Mouse (Mus musculus) CH12.LX (cell line): ENCODE results near the gene Tmem119. TPM values are rescaled to one million over a fixed set of nuclear protein-coding genes. Genes with fewer than 3 reads are reported as not detected.

Experiments used
- DNase-seq: peaks from one replicate; pipeline ENCODE4 v3.0.0-alpha.2; 2013; ENCODE audit errors: extremely low read depth
- H3K27ac ChIP-seq: 2 replicates; pipeline ENCODE4 v1.5.1; 2012; ENCODE audit warnings: low read depth, mild to moderate bottlenecking, control low read depth, moderate library complexity; ENCODE audit not compliant: insufficient read depth
- H3K27me3 ChIP-seq: replicated peaks from 2 replicates; pipeline ENCODE3; 2012; ENCODE audit warnings: inconsistent platforms
- H3K36me3 ChIP-seq, 2 experiments: replicated peaks in 1 of 2; 2 replicates each; pipeline versions ENCODE3 to v1.6.1; 2012; ENCODE audit warnings: inconsistent platforms in 1 of 2, low read length in 1 of 2, mild to moderate bottlenecking in 1 of 2, mixed read lengths in 1 of 2, moderate library complexity in 1 of 2; ENCODE audit not compliant: control insufficient read depth in 1 of 2, insufficient read depth in 1 of 2
- H3K4me1 ChIP-seq, 2 experiments: 2 replicates each; pipeline ENCODE4 v1.6.1; 2012; ENCODE audit warnings: inconsistent platforms in 1 of 2, moderate library complexity in 1 of 2; ENCODE audit not compliant: insufficient read depth in 2 of 2, control insufficient read depth in 1 of 2
- H3K4me2 ChIP-seq: 2 replicates; pipeline ENCODE4 v1.6.1; 2012; ENCODE audit warnings: low read depth, mild to moderate bottlenecking, control low read depth; ENCODE audit not compliant: poor library complexity, insufficient read depth, severe bottlenecking
- H3K4me3 ChIP-seq, 3 experiments: fragments of 150-350 bp in 1 of 3; sonication (generic) in 1 of 3; replicated peaks in 1 of 3; 2 replicates each; pipeline versions ENCODE3 to v1.5.1; 2011 to 2012; ENCODE audit warnings: low read depth in 2 of 3, low read length in 2 of 3, mild to moderate bottlenecking in 2 of 3, moderate library complexity in 2 of 3, control low read depth in 1 of 3, improper control_type of control experiment in 1 of 3, inconsistent platforms in 1 of 3, mixed read lengths in 1 of 3; ENCODE audit not compliant: poor library complexity in 1 of 3
- H3K79me2 ChIP-seq: replicated peaks from 2 replicates; pipeline ENCODE4 v1.6.1; 2012; ENCODE audit warnings: mild to moderate bottlenecking, moderate library complexity; ENCODE audit not compliant: control insufficient read depth, poor library complexity, insufficient read depth, severe bottlenecking; ENCODE audit errors: extremely low read depth
- H3K9ac ChIP-seq: 2 replicates; pipeline ENCODE4 v1.6.1; 2012; ENCODE audit warnings: low read depth, mild to moderate bottlenecking, control low read depth, moderate library complexity; ENCODE audit not compliant: insufficient read depth
- H3K9me3 ChIP-seq: replicated peaks from 2 replicates; pipeline ENCODE3; 2012; ENCODE audit warnings: low read length, inconsistent platforms, mixed read lengths
- BHLHE40 ChIP-seq: IDR thresholded peaks from 2 replicates; pipeline ENCODE4 v1.6.1; 2011; ENCODE audit warnings: mild to moderate bottlenecking, low read depth, low read length, improper control_type of control experiment
- EP300 ChIP-seq: IDR thresholded peaks from 2 replicates; pipeline ENCODE4 v1.6.1; 2011; ENCODE audit warnings: low read length, improper control_type of control experiment
- ETS1 ChIP-seq: conservative IDR thresholded peaks from 2 replicates; pipeline ENCODE4 v1.6.1; 2012; ENCODE audit warnings: low read depth, mild to moderate bottlenecking, inconsistent platforms, low read length, improper control_type of control experiment, moderate library complexity
- JUND ChIP-seq: conservative IDR thresholded peaks from 2 replicates; pipeline ENCODE4 v1.6.1; 2011; ENCODE audit warnings: low read depth, low read length, improper control_type of control experiment
- KAT2A ChIP-seq: IDR thresholded peaks from 2 replicates; pipeline ENCODE4 v1.6.1; 2012; ENCODE audit warnings: low read length, improper control_type of control experiment, inconsistent platforms; ENCODE audit not compliant: insufficient replicate concordance
- MAX ChIP-seq: IDR thresholded peaks from 2 replicates; pipeline ENCODE4 v1.6.1; 2011; ENCODE audit warnings: low read length, improper control_type of control experiment
- MAZ ChIP-seq: IDR thresholded peaks from 2 replicates; pipeline ENCODE4 v1.6.1; 2012; ENCODE audit warnings: low read depth, mild to moderate bottlenecking, inconsistent platforms, low read length, improper control_type of control experiment, moderate library complexity
- MEF2A ChIP-seq: IDR thresholded peaks from 2 replicates; pipeline ENCODE4 v1.6.1; 2014; ENCODE audit warnings: low read depth, mild to moderate bottlenecking, inconsistent platforms, low read length, improper control_type of control experiment, borderline replicate concordance
- MYC ChIP-seq: IDR thresholded peaks from 2 replicates; pipeline ENCODE4 v1.6.1; 2011; ENCODE audit warnings: low read depth, mild to moderate bottlenecking, improper control_type of control experiment, low read length
- NELFE ChIP-seq: IDR thresholded peaks from 2 replicates; pipeline ENCODE4 v1.6.1; 2011; ENCODE audit warnings: low read depth, low read length, improper control_type of control experiment
- NRF1 ChIP-seq: IDR thresholded peaks from 2 replicates; pipeline ENCODE4 v1.6.1; 2014; ENCODE audit warnings: low read depth, mild to moderate bottlenecking, inconsistent platforms, low read length, improper control_type of control experiment, moderate library complexity
- POLR2A ChIP-seq: IDR thresholded peaks from 2 replicates; pipeline ENCODE4 v1.6.1; 2011; ENCODE audit warnings: low read depth, mild to moderate bottlenecking, improper control_type of control experiment, low read length
- POLR2AphosphoS2 ChIP-seq: IDR thresholded peaks from 2 replicates; pipeline ENCODE4 v1.6.1; 2011; ENCODE audit warnings: low read depth, low read length, improper control_type of control experiment
- SMC3 ChIP-seq: IDR thresholded peaks from 2 replicates; pipeline ENCODE4 v1.6.1; 2011; ENCODE audit warnings: low read depth, low read length, improper control_type of control experiment
- TCF12 ChIP-seq: IDR thresholded peaks from 2 replicates; pipeline ENCODE4 v1.6.1; 2014; ENCODE audit warnings: low read depth, mild to moderate bottlenecking, inconsistent platforms, low read length, improper control_type of control experiment
- ZC3H11A ChIP-seq: IDR thresholded peaks from 2 replicates; pipeline ENCODE4 v1.6.1; 2012; ENCODE audit warnings: low read depth, mild to moderate bottlenecking, inconsistent platforms, low read length, improper control_type of control experiment
- dilution Hi-C: fragments of 300-500 bp; cut with MboI; formaldehyde crosslinking; loops from 2 replicates; pipeline ENCODE4 v1.14.3; 2020; ENCODE audit warnings: low sequenced_read_pairs; ENCODE audit not compliant: extremely low pct_unique_long_range_greater_than_20kb, extremely low pct_ligation_motif_present
- in situ Hi-C: fragments of 300-500 bp; cut with MboI; formaldehyde crosslinking; loops from 3 replicates; pipeline ENCODE4 v1.14.3; 2019; ENCODE audit warnings: low sequenced_read_pairs, low pct_ligation_motif_present, low pct_unique_long_range_greater_than_20kb, mixed read lengths
- polyA plus RNA-seq: library from polyadenylated mRNA; unstranded; fragments of >175 nt; gene quantifications from 2 replicates; pipeline ENCODE4 v1.2.1, GENCODE M21; 2012; ENCODE audit warnings: low read depth; ENCODE audit not compliant: insufficient read length
- total RNA-seq, 2 experiments: library from RNA; depleted of rRNA; stranded (reverse); fragments of 300-350 nt in 1 of 2; fragments of >200 nt in 1 of 2; gene quantifications; 2 replicates each; pipeline ENCODE4 v1.2.3; 2012 to 2014

Tmem119 gene
- total and polyA plus RNA-seq, 3 experiments = 0.30 to 1.5 (median 1.0) TPM

GRCm38 (mm10) chr5:113806414-113806813, 6.1 kb upstream of the Tmem119 start:
- peaks cover 2% of the 10 kb centered on the region for H3K9me3 ChIP-seq
- peak; percentile 44; the same call in 1 of the 2 replicates for TF ChIP-seq TCF12
- 0 out of 2 replicates have a peak, but pooled peaks have one; percentile 21 for TF ChIP-seq BHLHE40
- no peak for TF ChIP-seq MEF2A
- TF ChIP-seq ETS1 = 0 out of 2 replicates have a peak, but pooled peaks have one; percentile 25
- TF ChIP-seq, all 38 proteins: peak for 3
- no peaks in the 10 kb centered on the region for H3K36me3 ChIP-seq
- H3K4me2 ChIP-seq = no peak overlapping the region
- no peaks in the 10 kb centered on the region for H3K79me2 ChIP-seq
- H3K27me3 ChIP-seq = peaks cover 1% of the 10 kb centered on the region
- dilution Hi-C loops (no loop called here), in situ Hi-C loops (no loop called here)
- peaks cover 18 to 27% of the 10 kb centered on the region in 2 experiments for H3K4me1 ChIP-seq
- DNase-seq = no peak
- H3K4me3 ChIP-seq = no peak overlapping the region
- no peak overlapping the region for H3K27ac ChIP-seq
- no peak overlapping the region for H3K9ac ChIP-seq

- in situ Hi-C loops = no loop called here
- Histone ChIP-seq H3K36me3 (no peaks in the 10 kb centered on the region), H3K27ac (no peak overlapping the region), H3K4me1 (peaks cover 18 to 33% of the 10 kb centered on the region in 2 experiments), H3K27me3 (peaks cover 1% of the 10 kb centered on the region), H3K9me3 (no peaks in the 10 kb centered on the region), H3K4me3 (no peak overlapping the region), H3K9ac (no peak overlapping the region), H3K4me2 (no peak overlapping the region), H3K79me2 (no peaks in the 10 kb centered on the region)
- dilution Hi-C loops = no loop called here
- DNase-seq = no peak
- TF ChIP-seq MYC (no peak), JUND (no peak), SMC3 (no peak), POLR2A (no peak), ZC3H11A (no peak), POLR2AphosphoS2 (no peak), MAX (no peak), MAZ (no peak), EP300 (no peak), TCF12 (no peak), KAT2A (no peak), NRF1 (no peak), NELFE (no peak)
Observed at GRCm38 (mm10) chr5:113805301-113805700, 5.0 kb upstream of the Tmem119 start.
